In genomic region chr6:31717531-31717930, GRCm38 (mm10) we compare ENCODE assay signal across 8 mouse cellular contexts.
DNase-seq lines count a peak whose midpoint lies in the region; ATAC-seq lines count a peak whose summit lies in the region.
"Had no signal": no experiment of that assay in that cellular context is flagged by ENCODE, and none has a peak within 500 bp of the region (broad histone marks: within the 10 kb centered on the region; RNA-seq: fewer than 3 reads in every experiment).

No protein-coding gene starts in this region.

- no peak overlapping the region for H3K9ac ChIP-seq in hindbrain, embryonic 13.5 days

- peak; percentile 0 for DNase-seq in 3134 (ENCODE audit: extremely low read depth, insufficient read length, low spot score)
- DNase-seq in 3T3-L1 (ENCODE audit: low read depth, low spot score), result peak; percentile 65
- DNase-seq in c-Kit-positive CD71-negative TER-119-negative erythroid progenitor cells, embryonic 14.5 days (ENCODE audit: low read depth), result peak; percentile 37
- DNase-seq in lung, postnatal 36 days, result peak; percentile 2
- DNase-seq in thymus, postnatal 25 days, result peak; percentile 2
- DNase-seq in layer of hippocampus, postnatal 25 days (ENCODE audit: extremely low spot score in 1 of 2, low spot score in 1 of 2), result no peak

- H3K9me3 ChIP-seq in hindbrain, embryonic 13.5 days, result no peaks in the 10 kb centered on the region

- H3K4me3 ChIP-seq in hindbrain, embryonic 13.5 days, result no peak overlapping the region
- H3K4me3 ChIP-seq: erythroblast, embryonic 14.5 days had no signal

- 23% methylated on average over 12 of the region's 12 CpGs for WGBS in hindbrain, embryonic 13.5 days

- H3K36me3 ChIP-seq in hindbrain, embryonic 13.5 days, result no peaks in the 10 kb centered on the region

- peaks cover 27% of the 10 kb centered on the region for H3K4me1 ChIP-seq in hindbrain, embryonic 13.5 days (replicated peaks)

- H3K4me2 ChIP-seq in hindbrain, embryonic 13.5 days, result no peak overlapping the region

- ATAC-seq in hindbrain, embryonic 13.5 days (ENCODE audit: low FRiP score), result no peak; the same call in 1 of the 2 replicates

- H3K27ac ChIP-seq in hindbrain, embryonic 13.5 days, result peak overlapping the region; percentile 58

- no peaks in the 10 kb centered on the region for H3K27me3 ChIP-seq in hindbrain, embryonic 13.5 days

Comparison
In these comparisons a context has a peak if more than half of its experiments do, and no peak if none do; other contexts are left out.
1. DNase-seq: peak in 3134 (single experiment), 3T3-L1 (single experiment), c-Kit-positive CD71-negative TER-119-negative erythroid progenitor cells, embryonic 14.5 days (single experiment), lung, postnatal 36 days (single experiment) and thymus, postnatal 25 days (single experiment); none in layer of hippocampus, postnatal 25 days (0 of 2).